Mouse (Mus musculus): ENCODE measurements around the gene Fundc1. TPM values are rescaled to one million over a fixed set of nuclear protein-coding genes. Genes with fewer than 3 reads are reported as not detected.
"Not testable (repeated sequence)": the region's sequence is repeated elsewhere in the genome, so short reads cannot be mapped to it uniquely, and the experiment has no call there.

Fundc1 gene
- 64.0 and 68.8 TPM in 2 replicates for polyA plus RNA-seq (2016; fragmentation: Nextera tagmentation; extraction: Ambion mirVana)

DNA sequence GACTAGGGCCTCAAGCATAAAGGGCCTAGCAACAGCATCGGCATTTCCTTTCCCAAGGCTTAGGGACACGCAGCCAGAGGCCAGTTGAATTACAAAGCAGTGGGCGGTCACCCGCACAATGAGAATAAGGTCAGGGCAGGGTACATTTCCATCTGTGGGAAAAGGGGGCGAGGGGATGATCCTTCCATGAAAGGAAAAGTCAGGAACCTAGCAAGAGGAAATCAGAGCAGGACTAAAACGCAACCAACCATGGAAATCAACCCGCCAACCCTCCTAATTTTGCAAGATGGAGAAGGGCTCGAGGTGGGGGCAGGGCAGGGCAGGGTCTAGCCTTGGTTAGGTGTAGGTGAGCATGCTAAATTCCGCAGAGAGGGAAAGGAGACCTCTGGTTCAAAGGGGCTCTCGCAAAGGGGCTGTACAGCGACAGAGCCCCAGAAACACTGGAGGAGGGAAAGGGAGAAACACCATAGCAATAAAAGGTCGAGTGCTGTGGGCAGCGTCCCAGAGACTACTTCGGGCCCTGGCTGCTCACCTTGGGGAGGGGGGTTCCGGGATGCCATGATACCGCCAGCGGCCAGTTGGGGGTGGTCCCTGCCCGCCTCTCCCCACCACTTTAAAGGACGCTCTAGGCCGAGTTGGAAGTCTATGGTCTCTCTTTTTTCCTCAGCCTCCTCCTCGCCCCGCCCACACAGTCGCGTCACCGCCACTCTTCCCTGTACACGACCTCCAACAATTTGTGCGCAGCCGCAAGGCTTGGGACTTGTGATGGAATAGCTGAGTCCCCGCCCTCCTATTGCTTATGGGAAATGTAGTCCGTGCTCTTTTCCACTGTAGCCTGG is at the start of gene Fundc1:
TSS of gene Fundc1 (minus strand) at position 705 of the 839 bp plus-strand sequence.
- Histone ChIP-seq H3K36me3 (no peaks in the 10 kb centered on the region), H3K4me3 (peak within 1 kb of the TSS; percentile 42), H3K27ac (peak within 1 kb of the TSS; percentile 77), H3K9ac (peak within 1 kb of the TSS; percentile 56), H3K9me3 (no peaks in the 10 kb centered on the region), H3K4me2 (replicated peaks) (peak within 1 kb of the TSS; percentile 44), H3K4me1 (no peaks in the 10 kb centered on the region), H3K27me3 (no peaks in the 10 kb centered on the region)
- 8% methylated on average over 29 of the region's 30 CpGs for WGBS
- peak; percentile 98 for ATAC-seq (ENCODE audit: insufficient number of reproducible peaks, insufficient read depth, low FRiP score, low TSS enrichment)

DNA sequence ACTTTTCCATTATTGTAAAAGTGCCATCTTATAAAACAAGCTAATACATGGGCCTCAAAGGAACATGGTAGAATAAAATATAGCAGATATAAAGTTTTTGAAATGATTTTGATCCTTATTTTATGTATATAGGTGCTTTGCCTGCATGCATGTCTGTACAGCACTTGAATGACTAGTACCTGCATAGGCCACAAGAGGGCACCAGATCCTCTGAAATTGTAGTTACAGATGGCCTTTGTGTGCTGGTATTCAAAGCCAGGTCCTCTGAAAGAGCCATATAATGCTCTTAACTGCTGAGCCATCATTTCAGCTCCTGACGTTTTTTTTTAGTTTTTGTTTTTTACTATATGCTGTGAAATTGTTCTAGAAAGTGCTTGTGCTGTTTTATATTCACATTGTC is 39.1 kb upstream of the Fundc1 start:
- Histone ChIP-seq H3K27ac (no peak overlapping the region), H3K4me2 (replicated peaks) (no peak overlapping the region), H3K27me3 (no peaks in the 10 kb centered on the region), H3K9ac (no peak overlapping the region), H3K4me1 (no peaks in the 10 kb centered on the region), H3K4me3 (no peak overlapping the region), H3K36me3 (no peaks in the 10 kb centered on the region), H3K9me3 (no peaks in the 10 kb centered on the region)
- 63% methylated on average over 1 of the region's 1 CpGs for WGBS
- ATAC-seq (ENCODE audit: insufficient number of reproducible peaks, insufficient read depth, low FRiP score, low TSS enrichment), result no peak

DNA sequence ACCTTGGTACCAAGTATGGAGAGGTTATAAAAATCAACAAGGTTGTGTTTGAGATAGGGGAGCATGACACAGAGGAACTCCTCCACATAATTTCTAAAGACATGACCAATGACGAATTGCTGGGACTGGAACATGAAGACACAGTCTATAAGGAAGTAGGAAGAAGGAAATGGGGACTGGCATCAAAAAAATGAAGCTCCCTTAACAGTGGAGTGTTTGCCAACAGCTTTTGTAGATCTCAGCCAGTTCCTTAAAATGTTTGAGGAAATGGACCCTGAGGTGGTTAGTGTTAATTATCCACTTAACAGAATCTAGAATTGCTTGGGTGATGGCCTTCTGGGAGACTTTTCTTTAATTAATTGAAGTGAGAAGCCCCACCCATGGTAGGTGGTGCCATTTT is 36.6 kb upstream of the Fundc1 start:
- ATAC-seq (ENCODE audit: insufficient number of reproducible peaks, insufficient read depth, low FRiP score, low TSS enrichment), result no peak
- no peaks in the 10 kb centered on the region for H3K36me3 ChIP-seq
- no peaks in the 10 kb centered on the region for H3K4me1 ChIP-seq
- no peaks in the 10 kb centered on the region for H3K9me3 ChIP-seq
- no peak overlapping the region for H3K4me3 ChIP-seq
- no peak overlapping the region for H3K4me2 ChIP-seq (replicated peaks)
- H3K27ac ChIP-seq, result no peak overlapping the region
- H3K27me3 ChIP-seq, result no peaks in the 10 kb centered on the region
- no peak overlapping the region for H3K9ac ChIP-seq
- WGBS, result 86% methylated on average over 1 of the region's 1 CpGs

DNA sequence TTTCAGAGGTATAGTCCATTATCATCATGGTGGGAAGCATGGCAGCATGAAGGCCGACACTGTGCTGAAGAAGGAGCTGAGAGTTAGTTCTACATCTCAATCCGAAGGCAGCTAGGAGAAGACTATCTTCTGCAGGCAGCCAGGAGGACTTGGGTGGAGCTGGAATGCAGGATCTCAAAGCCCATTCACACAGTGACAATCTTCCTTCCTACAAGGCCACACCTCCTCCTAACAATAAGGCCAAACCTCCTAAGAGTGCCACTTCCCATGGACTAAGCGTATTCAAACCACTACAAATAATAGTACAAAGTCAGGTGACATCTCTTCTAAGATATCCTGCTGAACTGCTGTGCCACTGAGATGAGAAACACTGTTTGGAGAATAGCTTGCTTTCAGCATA is 35.5 kb upstream of the Fundc1 start:
- Histone ChIP-seq H3K9me3 (no peaks in the 10 kb centered on the region), H3K9ac (no peak overlapping the region), H3K36me3 (no peaks in the 10 kb centered on the region), H3K4me1 (no peaks in the 10 kb centered on the region), H3K4me3 (no peak overlapping the region), H3K27me3 (no peaks in the 10 kb centered on the region), H3K27ac (no peak overlapping the region), H3K4me2 (replicated peaks) (no peak overlapping the region)
- no peak for ATAC-seq (ENCODE audit: insufficient number of reproducible peaks, insufficient read depth, low FRiP score, low TSS enrichment)
- 75% methylated on average over 3 of the region's 3 CpGs for WGBS

DNA sequence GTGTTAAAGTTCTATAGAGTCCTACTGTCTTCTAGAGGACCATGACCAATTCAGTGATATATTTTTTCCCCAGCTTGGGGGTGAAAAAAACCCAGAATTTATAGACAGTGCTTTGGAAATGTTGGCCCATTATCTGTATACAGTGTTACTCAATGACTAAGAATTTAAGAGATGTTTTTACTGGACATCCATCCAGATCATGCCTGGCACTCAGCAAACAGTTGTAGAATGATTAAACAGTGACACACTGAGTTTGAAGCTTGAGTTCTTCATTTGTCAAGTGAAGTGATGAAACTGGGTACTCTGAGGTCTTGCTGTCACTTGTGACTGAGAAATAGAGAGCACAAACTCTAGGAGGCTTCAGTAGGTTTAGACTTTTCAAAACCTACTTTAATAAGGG is 21.2 kb upstream of the Fundc1 start:
- Histone ChIP-seq H3K4me1 (no peaks in the 10 kb centered on the region), H3K9ac (no peak overlapping the region), H3K4me2 (replicated peaks) (no peak overlapping the region), H3K27me3 (no peaks in the 10 kb centered on the region), H3K9me3 (no peaks in the 10 kb centered on the region), H3K36me3 (no peaks in the 10 kb centered on the region), H3K27ac (no peak overlapping the region), H3K4me3 (no peak overlapping the region)
- no peak for ATAC-seq (ENCODE audit: insufficient number of reproducible peaks, insufficient read depth, low FRiP score, low TSS enrichment)

DNA sequence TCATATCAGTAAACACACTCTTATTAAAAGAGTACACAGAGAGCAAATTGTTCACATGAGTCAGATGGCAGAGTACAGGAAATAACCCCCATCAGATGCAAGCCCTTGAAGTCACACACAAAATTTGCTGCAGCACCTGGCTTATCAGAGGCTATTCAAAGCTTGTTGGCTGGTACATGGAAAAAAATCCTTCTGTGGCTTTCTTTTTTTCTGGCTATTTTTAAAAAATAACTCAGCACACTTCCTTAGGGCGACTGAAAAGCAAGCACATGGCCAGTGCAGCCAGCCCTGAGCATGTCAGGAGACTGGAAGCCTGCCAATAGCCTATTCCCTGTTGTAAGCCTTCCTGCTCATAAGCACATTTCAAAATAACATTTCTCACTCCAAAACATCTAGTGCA is 18.6 kb upstream of the Fundc1 start:
- Histone ChIP-seq H3K9me3 (no peaks in the 10 kb centered on the region), H3K36me3 (no peaks in the 10 kb centered on the region), H3K4me2 (replicated peaks) (no peak overlapping the region), H3K27me3 (no peaks in the 10 kb centered on the region), H3K4me1 (no peaks in the 10 kb centered on the region), H3K9ac (no peak overlapping the region), H3K27ac (no peak overlapping the region), H3K4me3 (no peak overlapping the region)
- no peak for ATAC-seq (ENCODE audit: insufficient number of reproducible peaks, insufficient read depth, low FRiP score, low TSS enrichment)
- 32% methylated on average over 1 of the region's 1 CpGs for WGBS

DNA sequence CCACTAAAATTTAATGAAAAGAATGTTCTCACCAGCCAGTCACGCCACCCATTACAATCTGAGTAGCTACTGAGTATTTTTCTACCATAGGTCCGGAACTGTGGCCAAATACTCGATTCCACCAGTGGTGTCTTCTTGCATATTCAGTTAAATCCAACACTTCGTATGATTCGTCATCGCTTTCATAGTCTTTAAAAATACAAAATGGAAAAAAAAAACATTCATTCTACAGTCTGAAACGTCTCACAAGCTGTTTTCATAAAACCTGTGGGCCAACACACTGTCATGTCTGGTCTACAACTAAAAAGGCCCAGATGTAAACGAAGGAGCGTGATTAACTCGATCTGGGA is 879 bp downstream of the Fundc1 start:
- ATAC-seq (ENCODE audit: insufficient number of reproducible peaks, insufficient read depth, low FRiP score, low TSS enrichment), result no peak
- Histone ChIP-seq H3K9ac (peak overlapping the region; percentile 56), H3K27ac (peak overlapping the region; percentile 77), H3K4me1 (no peaks in the 10 kb centered on the region), H3K27me3 (no peaks in the 10 kb centered on the region), H3K36me3 (no peaks in the 10 kb centered on the region), H3K9me3 (no peaks in the 10 kb centered on the region), H3K4me3 (peak overlapping the region; percentile 42), H3K4me2 (replicated peaks) (peak overlapping the region; percentile 44)
- WGBS, result 31% methylated on average over 10 of the region's 10 CpGs

DNA sequence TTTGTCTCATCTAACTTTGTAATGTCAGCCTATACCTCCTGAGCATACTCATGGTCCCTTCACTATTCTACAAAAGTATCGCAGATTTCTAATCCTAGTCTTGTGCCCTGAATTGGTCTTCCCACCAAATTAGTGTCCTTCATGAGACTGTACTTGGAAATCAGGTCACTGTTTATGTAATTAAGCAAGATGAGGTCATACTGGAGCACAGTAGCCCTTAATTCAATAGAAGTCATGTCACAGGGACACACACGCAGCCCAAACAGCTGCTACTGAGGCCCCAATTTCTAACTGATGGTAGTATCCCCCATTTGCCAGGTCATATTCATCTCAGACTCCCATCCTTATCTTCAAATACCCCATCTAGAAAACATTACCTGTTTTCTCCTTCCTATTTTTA is 3.5 kb downstream of the Fundc1 start:
- H3K4me3 ChIP-seq, result no peak overlapping the region
- ATAC-seq (ENCODE audit: insufficient number of reproducible peaks, insufficient read depth, low FRiP score, low TSS enrichment), result no peak
- WGBS, result 92% methylated on average over 2 of the region's 2 CpGs

DNA sequence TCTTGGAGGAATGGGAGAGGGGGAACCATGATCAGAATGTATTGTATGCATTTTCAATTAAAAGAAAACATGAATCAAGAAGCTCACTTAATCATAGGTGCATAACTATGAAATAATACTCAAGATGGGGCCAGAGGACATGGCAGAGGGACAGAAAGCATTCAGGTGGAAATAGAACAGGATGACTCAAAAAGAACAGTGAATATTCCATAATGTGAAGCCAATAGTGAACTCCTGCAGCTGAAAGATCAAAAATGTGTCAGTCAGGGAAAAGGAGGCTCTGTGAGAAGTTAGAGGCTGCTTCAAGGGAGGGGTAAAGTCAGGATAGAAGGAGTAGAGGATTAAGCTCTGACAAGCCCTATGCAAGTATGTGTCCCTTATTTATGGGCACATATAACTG is 6.4 kb downstream of the Fundc1 start:
- H3K9ac ChIP-seq, result no peak overlapping the region
- H3K9me3 ChIP-seq, result no peaks in the 10 kb centered on the region
- H3K36me3 ChIP-seq, result no peaks in the 10 kb centered on the region
- no peak overlapping the region for H3K4me3 ChIP-seq
- ATAC-seq (ENCODE audit: insufficient number of reproducible peaks, insufficient read depth, low FRiP score, low TSS enrichment), result no peak
- no peak overlapping the region for H3K4me2 ChIP-seq (replicated peaks)
- H3K27me3 ChIP-seq, result no peaks in the 10 kb centered on the region
- no peaks in the 10 kb centered on the region for H3K4me1 ChIP-seq
- no peak overlapping the region for H3K27ac ChIP-seq

More for the DNA sequence above, 3.5 kb downstream of the Fundc1 start:
- H3K9me3 ChIP-seq, result no peaks in the 10 kb centered on the region
- no peak overlapping the region for H3K4me2 ChIP-seq (replicated peaks)
- H3K9ac ChIP-seq, result no peak overlapping the region
- no peaks in the 10 kb centered on the region for H3K36me3 ChIP-seq
- H3K4me1 ChIP-seq, result no peaks in the 10 kb centered on the region
- H3K27ac ChIP-seq, result no peak overlapping the region
- no peaks in the 10 kb centered on the region for H3K27me3 ChIP-seq

DNA sequence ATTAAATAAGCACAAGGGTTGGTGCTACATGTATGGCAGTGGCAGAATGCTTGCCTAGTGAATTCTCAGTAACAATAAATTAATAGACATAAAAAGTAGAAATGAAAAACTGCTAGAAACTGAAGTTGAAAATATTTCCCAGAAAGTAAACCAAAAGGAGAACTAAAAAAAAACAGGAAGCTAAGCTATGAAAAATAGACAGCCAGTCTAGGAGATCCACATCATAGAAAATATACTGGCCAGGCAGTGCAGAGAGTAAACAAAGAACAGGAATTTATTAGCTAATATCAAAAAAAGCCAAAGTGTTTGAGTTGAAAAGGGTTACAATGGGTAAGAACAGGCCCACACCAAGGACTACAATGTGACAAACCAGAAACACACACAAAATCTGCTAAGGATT is 7.4 kb downstream of the Fundc1 start:
- no peak for ATAC-seq (ENCODE audit: insufficient number of reproducible peaks, insufficient read depth, low FRiP score, low TSS enrichment)
- Histone ChIP-seq H3K4me2 (replicated peaks) (no peak overlapping the region), H3K4me3 (no peak overlapping the region), H3K27me3 (no peaks in the 10 kb centered on the region), H3K9ac (no peak overlapping the region), H3K9me3 (no peaks in the 10 kb centered on the region), H3K27ac (no peak overlapping the region), H3K36me3 (no peaks in the 10 kb centered on the region), H3K4me1 (no peaks in the 10 kb centered on the region)

DNA sequence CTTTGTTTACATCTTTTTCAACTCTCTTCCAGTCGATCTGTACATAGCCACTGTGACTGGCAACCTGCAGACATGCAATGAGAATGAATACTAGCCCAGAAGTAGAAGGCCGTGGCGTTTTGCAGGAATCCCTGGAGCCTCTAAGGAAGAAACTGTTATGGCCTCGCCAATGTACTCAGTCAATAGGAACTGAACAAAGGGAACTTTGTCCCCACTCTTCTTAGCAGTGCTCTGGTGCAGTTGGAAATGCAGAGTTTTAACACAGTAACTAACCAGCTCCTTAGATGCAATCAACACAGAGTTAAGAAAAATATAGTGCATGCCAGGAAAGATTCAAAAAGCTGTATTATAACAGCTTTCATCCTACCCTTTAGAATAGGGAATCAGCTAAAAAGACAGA is 13.4 kb downstream of the Fundc1 start:
- 36% methylated on average over 4 of the region's 4 CpGs for WGBS
- no peaks in the 10 kb centered on the region for H3K4me1 ChIP-seq
- no peak for ATAC-seq (ENCODE audit: insufficient number of reproducible peaks, insufficient read depth, low FRiP score, low TSS enrichment)
- H3K4me3 ChIP-seq, result no peak overlapping the region
- H3K9me3 ChIP-seq, result no peaks in the 10 kb centered on the region
- H3K9ac ChIP-seq, result no peak overlapping the region
- no peaks in the 10 kb centered on the region for H3K27me3 ChIP-seq
- no peak overlapping the region for H3K27ac ChIP-seq
- no peak overlapping the region for H3K4me2 ChIP-seq (replicated peaks)
- no peaks in the 10 kb centered on the region for H3K36me3 ChIP-seq

DNA sequence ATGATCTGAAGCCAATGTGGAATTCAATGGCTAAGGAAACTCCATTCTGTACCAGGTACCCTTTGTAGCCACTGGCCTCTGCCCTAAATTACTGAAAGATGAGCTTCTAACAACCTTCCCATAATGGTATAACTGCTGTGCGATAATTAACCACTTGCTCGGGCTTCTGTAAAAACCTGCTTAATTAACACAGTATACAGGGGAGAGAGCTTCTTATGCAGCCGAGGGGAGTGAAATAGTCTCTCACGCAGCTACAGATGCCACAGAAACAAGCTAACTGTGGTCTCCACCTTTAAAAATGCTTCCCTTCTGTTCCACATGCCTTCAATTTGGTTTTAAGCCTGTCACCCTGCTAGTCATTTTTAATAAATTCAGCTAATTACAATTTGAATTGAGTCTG is 17.6 kb downstream of the Fundc1 start:
- no peaks in the 10 kb centered on the region for H3K9me3 ChIP-seq
- no peaks in the 10 kb centered on the region for H3K27me3 ChIP-seq
- no peaks in the 10 kb centered on the region for H3K4me1 ChIP-seq
- no peaks in the 10 kb centered on the region for H3K36me3 ChIP-seq
- H3K4me2 ChIP-seq (replicated peaks), result no peak overlapping the region
- WGBS, result 65% methylated on average over 4 of the region's 4 CpGs
- no peak overlapping the region for H3K27ac ChIP-seq
- H3K9ac ChIP-seq, result no peak overlapping the region
- ATAC-seq (ENCODE audit: insufficient number of reproducible peaks, insufficient read depth, low FRiP score, low TSS enrichment), result no peak
- H3K4me3 ChIP-seq, result no peak overlapping the region

DNA sequence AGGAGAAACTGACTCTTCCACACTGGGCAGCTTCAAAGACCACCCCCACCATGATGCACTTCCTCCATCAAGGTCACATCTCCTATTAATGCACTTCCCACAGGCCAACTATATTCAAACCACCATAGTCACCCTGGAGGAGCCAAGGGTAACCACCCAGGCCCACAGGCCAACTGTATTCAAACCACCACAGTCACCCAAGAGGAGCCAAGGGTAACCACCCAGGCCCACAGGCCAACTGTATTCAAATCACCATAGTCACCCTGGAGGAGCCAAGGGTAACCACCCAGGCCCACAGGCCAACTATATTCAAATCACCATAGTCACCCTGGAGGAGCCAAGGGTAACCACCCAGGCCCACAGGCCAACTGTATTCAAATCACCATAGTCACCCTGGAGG is 20.5 kb downstream of the Fundc1 start:
- H3K4me2 ChIP-seq (replicated peaks); H3K9me3 ChIP-seq; H3K4me1 ChIP-seq; H3K9ac ChIP-seq; H3K36me3 ChIP-seq; ATAC-seq (ENCODE audit: insufficient number of reproducible peaks, insufficient read depth, low FRiP score, low TSS enrichment); H3K27me3 ChIP-seq; H3K27ac ChIP-seq; H3K4me3 ChIP-seq: not testable (repeated sequence)
